Mouse (Mus musculus): Measurements from ENCODE around the gene Zfp982.
"Not testable (repeated sequence)": the region's sequence is repeated elsewhere in the genome, so short reads cannot be mapped to it uniquely, and the experiment has no call there.

GRCm38 (mm10) chr4:147449986-147450385 lies 42.2 kb upstream of the Zfp982 start:
- TF ChIP-seq CTCF, POLR2A (IDR thresholded peaks at IDR 0.05; ENCODE audit: insufficient read depth, low read depth, low read length): not testable (repeated sequence)
